Mouse (Mus musculus) ovary, postnatal 14 days (tissue): Measurements from ENCODE around the gene Gad1.

Source experiments
- DNase-seq: peaks from one replicate; pipeline ENCODE4 v3.0.0; 2022; ENCODE audit warnings: low spot score

Gene Gad1

DNA sequence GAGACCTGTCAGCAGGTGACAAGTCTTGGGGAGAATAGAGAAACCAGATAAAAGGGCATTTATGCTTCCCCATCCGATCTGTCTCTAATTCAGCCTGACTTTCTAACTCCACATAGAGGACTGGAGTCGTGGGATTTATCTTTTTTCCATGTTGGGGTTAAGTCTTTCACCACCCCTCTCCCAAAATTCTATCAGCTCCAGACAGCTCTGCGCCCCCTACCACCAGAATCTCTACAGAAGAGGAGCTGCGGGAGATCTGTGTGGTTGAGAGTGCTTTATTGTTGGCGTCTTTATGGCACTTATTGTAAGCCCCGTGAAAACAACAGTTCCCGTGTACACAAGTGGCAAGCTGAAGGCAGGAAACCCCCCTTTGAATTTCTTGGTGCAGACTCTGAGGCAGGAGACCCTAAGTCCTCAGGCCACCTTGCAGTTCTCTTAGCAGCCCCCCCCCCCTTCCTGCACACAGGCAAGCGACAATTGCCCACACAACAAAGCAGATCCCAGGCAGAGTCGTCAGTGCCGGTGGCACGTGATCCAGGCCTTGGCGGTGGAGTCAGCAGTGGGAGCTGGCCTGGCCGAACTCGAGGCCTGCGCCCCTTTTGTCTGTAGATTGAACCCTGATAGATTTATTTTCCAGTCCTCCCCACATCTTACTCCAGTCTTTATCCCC, 11.9 kb downstream of the Gad1 start:
- DNase-seq: no peak

DNA sequence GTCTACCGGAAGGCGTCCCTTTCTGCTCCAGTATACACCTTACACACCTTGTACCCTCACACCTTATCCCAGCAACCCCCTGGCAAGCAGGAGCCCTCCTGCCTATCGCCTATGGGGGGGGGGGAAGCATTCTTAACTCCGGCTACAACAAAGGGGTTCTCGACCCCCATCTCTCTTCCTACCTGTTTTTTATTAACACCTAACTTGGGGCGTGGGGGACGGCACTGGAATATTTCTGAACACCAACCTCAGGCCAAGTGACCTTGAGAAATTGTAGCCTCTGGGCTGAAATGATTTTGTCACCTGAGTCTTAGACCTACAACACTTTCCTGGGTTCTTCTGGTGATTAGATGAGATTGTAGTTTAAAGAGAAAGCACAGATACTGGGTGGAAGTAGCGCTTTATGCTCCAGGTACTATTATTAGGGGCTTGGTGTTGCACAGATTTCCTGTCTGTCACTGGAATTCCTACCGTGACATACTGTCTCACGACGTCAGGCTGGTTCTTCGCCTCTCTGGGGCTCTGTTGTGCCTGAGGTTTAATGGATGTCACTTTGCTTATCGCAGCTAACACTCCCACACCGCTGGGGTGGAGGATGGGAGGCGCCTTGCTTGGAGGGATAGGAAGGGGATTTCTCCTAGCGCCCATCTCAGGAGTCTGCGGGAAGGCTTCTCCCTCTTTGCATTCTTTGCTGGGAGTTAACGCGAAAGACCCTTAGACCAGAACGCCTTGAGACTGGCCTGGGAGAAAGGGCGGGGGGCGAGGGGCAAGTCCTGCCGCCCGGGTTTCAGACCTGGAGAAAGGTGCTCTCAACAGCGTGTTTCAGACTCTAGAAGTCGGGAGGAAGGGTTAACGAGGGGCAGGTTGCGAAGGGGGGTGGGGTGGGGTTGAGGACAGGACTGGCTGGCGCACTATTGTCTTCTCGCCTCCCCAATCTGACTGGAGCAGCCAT, 13.1 kb downstream of the Gad1 start:
- DNase-seq: no peak

DNA sequence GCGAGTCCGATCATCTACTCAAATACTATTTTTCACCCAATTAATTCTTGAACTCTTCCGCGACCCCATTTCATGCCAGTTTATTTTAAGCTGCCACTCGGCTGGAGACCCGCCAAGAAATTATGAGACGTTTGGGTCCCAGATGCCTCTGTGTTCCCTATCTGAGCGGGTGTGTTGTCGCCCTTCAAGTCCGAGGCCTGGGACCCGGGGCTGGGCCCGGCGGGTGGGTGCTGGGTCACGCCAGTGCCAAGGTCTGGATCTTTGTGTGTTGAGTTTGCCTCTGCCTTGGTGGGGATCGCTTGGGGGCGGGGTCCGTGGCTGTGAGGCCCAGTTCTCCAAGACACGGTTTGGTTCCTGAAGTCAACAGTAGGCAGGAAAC, 13.7 kb downstream of the Gad1 start:
- no peak for DNase-seq

DNA sequence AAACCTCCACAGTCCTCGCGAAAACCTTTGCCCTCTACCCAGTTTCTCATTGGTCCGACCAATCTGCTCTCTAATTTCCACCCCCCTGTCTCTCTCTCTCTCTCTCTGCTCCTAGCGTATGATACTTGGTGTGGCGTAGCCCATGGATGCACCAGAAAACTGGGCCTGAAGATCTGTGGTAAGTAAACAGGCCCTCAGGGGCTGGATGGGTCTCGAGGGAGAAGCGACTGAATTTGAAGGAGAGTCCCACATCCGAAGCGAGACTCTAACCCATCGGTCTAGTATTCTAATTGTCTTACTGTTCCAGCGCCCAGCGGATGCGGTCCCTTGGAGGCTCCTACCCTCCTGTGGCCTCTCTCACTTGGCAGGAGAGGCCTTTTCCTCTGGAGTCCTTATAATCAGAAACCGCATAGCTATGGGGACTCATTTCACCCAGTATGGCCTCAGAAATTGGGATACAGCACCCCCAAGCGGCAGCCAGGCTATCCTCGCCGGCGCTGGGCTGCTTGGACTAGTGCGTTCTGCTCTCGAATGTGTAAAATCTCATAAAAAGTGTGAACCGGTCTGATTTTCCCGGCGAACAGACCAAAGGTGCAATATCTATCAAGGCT, 14.3 kb downstream of the Gad1 start:
- no peak for DNase-seq

DNA sequence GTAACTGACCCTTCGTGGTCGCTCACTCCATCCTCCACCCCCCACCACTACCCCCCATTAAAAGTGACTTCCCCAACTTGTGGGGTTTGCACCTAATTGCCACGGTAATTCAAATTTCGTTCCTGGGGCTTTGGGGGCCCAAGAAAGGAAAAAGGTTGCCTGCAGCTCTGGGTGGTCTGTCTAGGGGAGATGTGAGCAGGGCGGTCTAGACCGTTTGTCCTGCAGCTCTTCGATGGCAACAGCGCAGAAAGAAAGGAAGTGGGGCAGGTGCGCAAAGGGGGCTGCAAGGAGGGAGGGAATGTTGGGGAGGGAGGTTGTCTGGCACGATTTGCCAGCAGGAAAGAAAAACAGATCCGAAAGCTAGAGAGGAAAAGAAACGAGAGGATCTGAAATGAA, 14.8 kb downstream of the Gad1 start:
- no peak for DNase-seq

DNA sequence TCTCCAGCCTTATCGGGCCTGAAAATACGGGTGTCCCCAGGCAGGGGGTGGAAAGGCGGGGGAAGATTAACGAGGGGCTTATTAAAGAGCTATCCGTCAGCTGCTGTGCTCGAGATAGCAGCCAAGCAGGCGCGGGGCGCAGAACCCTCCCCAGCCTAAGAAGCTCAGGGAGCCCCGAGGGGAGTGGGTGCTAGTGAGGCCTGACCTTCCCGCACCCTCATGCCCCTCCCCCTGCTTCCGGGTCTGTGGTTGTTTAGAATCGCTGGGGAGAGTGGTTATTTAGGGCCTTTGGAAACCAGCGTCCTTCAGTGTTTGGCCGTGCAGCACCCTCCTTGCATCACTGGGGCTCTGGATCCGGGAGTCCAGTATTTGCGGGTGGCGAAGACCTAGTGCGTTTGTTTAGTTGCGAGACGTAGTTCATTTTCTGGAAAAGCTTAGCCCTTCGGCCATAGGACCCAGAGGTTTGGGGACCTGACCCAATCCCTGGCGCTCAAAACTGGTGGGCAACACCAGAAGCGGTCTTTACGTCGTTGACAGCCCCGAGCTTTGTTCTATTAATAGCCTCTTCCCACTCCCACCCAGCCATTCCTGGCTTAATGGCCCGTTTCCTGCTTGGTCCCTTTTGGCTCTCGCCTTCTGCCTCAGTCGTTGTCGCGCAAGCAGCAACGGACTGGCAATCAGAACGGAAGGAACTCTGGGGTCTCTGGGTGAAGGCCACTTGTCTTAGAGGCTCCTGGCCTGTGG, 15.5 kb downstream of the Gad1 start:
- DNase-seq: no peak

DNA sequence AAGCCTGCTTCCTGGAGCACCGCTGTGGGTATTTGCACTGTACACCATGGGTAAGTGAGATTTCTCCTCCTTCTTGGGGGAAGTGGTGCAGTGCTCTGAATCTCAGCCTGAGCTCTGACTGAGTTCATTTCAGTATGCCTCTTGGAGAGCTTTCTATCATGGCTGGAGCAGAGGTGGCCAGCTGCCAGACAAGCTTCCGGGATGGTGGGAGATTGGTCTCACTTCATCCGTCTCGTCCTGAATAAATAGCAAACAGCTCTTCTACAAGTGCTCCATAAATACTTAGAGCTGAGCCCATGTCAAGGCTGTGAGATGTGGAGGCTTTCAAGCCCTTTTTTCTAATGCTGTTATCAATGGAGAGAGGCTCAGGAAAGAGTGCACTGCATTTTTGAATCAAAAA, 18.8 kb downstream of the Gad1 start:
- no peak for DNase-seq

DNA sequence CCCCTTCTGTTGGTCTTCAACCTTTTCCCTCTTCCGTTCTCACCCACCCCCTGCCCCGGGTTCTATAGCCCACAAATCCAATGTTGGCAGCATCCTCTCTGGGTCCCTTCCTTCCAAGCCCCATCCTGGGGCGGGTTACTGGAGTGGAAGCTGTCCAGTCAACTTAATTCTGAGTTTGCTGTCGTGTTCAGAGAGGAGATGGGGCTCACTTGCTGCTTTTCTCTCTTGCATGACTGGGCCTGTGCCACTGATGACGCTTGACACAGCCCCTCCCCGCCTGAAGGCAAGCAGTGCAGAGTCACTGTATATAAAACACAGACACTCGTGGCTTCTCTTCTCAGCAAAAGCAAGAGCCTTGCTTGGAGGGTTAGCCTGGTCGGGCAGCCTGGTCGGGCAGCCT, 19.4 kb downstream of the Gad1 start:
- no peak for DNase-seq

DNA sequence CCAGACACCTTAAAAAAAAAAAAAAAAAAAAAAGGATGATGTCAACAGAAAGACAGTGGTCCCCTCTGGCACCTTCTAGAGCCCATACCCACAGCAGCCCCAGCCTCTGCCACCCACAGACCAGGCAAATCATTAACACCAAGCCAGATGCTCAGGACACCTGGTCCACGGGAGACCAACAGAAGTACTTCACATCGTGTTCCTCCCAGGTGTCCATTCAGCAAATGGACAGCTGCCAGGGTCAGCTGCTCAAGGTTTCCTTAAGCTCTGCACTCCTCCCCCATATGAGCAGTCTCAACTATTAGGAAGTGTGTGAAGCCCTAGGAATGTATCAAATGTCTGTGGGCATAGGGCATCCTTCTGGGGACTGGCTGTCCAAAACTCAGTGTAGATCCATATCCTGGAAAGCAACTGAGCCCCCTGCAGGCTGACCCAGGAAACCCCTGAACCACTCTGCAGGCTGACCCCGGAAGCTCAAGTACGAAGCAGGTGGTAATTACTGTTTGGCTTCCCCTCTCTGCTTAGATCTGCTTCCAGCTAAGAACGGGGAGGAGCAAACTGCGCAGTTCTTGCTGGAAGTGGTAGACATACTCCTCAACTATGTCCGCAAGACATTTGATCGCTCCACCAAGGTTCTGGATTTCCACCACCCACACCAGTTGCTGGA, 20.8 kb downstream of the Gad1 start:
- DNase-seq: no peak

DNA sequence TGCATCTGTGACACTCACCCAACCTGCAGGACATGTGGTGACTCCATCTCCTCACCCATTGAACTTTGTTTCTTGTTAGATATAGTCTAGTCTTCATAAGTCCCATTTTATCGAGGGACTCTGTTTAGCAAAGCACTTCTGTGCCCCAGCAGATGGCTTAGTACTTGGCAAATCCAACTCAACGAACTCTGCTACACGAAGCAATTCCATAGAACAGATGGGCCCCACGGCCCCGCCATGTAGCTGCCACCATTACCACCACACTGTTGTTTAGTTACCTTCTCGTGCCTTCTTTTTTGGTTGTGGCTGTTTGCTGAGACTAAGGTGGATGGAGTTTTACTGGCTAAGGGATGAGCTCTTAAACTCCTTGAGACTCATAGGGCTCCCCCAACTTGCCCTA, 35.3 kb downstream of the Gad1 start:
- DNase-seq: no peak

DNA sequence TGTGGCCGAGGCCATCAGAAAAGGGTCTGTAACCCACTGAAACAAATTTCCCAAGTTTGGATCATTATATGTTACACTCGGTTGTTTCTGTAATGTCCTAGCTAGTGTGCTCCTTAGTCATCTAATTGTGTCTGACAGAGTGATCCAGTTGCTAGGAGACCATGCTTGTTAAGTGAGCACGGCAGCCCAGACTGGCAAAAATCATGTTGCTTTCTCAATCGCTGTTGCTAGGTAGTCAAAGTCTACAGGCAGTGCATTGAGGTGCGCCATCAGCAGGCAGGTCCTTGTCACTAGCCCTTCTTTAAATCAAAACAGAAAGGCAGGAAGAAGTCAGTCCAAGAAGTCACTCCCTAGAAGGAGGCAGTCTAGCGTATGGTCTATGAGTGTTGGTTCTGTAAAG, 39.6 kb downstream of the Gad1 start:
- DNase-seq: no peak

DNA sequence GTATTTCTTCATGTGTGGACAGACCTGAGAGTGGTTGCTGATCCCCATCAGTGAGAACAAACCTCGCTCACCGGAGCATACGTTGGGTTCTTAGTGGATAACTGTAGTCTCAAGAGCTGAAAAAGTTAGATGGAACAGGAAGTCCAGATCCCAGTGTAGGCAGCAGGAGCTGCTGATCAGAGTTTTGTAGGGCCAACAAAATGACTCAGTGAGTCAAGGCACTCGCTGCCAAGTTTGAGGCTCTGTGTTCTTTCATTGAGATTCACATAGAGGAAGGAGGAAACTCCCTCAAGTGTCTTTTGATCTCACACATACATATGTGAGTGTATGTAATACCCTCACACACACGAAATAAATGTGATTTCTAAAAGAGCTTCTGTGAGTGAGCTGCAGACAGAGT, 40.8 kb downstream of the Gad1 start:
- no peak for DNase-seq

DNA sequence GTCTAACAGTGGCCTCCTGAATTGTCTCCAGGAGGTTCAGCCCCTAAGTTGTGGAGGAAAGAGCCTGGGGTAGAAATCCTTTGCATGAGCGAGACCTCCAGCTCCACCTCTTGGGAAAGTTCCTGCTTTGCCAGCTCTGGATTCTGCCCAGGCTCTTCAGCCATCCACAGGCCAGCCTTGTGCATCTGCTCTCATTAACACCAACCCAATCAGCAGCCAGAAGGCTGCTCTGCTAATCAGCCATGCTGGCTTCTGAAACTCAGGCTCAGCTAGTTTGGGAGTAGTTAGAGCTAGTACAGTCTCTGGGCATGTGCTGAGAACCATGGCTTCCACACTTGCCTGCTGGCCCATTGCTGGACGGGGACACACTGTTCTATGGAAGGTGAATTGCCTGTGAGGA, 43.0 kb downstream of the Gad1 start:
- DNase-seq: no peak

DNA sequence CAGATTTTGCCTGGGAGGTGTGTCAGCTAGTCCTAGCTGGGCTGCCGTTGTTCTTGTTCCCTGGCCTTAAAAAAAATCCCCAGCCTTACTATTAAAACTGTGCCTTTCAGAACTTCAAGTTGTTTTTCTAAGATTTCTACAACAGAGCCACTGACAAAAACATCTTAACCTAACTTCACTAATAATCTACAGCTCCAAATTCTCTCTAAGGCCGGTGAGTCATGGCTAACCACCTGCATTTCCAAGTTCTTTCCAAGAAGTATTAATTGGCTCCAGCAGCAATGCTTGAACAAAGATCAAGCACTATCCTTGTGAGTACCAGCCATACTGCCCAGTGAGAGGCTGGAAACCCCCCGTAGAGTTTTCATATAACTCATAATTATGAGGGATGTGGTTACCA, 56.9 kb downstream of the Gad1 start:
- DNase-seq: no peak

DNA sequence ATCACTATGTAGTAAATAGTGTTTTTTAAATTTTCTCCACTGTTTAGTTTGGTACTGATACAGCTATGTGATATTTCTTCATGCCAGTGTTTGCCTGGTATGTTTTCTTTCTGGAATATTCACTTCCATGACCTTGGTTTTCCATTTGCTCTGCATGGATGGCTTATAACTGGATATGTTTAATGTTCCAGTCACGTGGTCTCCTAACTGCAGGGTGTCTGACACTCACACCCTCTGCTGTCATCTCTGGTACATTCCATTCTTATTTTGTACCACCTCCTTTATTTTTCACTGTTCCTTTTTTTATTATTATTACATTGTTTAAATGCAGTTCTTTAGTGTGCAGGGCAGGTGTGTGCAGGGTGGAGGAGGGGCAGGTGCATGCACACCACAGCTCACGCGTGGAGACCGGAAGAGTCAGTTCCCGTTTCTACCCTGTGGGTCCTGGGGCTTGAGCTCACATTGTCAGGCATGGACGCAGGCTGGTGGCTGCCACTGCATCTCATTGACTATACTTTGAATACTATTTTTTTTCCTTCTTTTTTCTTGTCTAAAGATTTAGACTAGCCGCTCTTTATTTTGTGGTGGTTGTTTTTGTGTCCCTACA, 62.0 kb downstream of the Gad1 start:
- DNase-seq: no peak

DNA sequence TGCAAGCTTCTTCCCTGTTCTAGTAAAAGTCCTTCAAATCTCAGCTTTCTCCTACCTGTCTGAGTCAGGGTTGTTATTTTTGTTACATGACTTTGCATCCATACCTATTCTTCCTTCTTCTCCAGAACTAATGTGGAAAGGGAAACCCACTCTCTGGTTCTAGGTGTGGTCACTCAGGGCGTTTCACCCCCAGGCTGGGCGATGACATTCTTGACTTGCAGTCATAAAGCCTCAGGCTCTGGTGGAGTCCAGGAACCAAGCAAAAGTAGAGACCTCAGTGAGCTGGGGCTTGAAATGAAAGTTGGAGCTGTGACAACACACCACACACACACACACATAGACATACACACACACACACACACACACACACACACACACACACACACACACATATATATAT, 63.2 kb downstream of the Gad1 start:
- no peak for DNase-seq

DNA sequence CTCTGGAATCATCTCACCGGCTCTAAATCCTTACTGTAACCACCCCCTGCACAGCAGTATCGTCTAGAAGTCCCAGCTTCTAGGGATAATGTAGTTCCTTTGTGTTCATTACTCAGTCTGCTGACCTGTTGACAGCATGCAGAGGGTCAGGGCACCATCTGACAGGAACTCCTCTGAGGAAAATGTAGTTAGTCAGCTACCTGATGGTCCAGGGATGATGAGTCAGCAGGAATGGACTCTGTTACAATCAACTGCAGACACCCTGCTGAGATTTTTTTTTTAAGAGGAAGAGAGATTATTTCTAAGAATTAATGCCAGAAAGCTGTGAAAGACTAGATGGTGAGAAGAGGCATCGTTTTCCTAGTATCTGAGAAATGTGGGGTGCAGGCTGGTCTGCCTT, 63.7 kb downstream of the Gad1 start:
- DNase-seq: no peak

DNA sequence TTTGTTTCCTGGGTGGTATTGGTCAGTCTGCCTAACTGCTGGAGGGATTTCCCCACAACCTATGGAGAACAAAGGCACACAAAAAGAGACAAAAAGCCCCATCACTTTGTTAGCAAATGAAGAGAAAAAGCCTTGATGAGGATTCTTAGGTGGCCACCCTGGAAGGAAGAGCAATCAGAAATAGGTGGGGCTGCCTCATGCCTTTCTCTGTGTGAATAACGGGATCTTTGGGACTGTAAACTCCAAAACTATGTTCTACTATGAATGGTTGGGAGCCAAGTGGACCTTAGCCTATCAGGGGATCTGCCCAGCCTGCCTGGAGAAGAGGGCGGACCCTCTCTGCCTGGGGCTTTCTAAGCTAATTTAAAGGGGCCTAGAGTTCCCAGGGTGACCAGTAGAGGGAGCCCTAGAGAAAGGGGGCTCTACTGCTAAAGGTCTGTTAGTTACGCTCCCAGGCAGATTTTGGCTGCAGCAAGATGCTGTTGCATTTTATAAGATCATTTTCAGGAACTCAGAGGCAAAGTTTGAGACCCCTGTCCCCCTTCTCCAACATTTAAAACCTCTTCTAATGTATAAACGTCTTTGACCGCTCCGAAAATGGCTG, 66.5 kb downstream of the Gad1 start:
- DNase-seq: no peak

DNA sequence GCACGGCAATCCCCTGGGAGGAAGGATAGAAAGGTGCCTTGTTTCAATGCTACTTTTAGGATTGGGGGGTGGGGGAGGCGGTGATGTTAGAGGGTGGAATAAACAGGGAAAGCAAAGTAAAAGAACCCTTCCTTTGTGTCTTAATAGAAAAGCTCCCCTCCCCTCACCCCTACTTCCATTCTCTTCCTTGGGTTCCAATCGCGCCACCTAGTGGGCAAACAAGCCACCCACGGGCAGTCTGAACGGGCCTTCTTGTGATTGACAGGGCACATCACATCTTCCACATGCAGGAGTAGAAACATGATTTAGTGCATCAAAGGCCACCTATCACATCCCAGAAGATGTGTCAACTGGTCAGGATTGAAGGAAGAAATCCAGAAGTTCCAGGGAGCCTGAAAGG, 67.4 kb downstream of the Gad1 start:
- DNase-seq: peak; percentile 11

DNA sequence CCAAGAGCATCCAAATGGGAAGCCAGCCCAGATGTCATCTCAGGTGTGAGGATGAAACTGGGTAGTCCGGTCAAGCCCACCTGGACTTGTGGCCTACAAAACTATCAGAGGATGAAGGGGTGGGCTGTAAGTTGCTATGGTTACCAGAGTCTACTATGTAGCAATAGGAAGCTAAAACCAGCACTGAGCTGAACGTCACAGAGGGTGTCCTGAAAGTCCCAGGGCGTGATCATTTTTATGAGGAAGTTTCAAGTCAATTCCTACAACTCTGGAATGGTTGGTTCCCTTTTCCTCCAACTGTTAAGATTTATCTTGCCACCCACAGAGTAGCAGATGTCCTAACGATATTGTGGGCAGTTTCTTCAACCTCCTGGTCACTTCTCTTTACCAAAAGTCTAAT, 69.4 kb downstream of the Gad1 start:
- no peak for DNase-seq

DNA sequence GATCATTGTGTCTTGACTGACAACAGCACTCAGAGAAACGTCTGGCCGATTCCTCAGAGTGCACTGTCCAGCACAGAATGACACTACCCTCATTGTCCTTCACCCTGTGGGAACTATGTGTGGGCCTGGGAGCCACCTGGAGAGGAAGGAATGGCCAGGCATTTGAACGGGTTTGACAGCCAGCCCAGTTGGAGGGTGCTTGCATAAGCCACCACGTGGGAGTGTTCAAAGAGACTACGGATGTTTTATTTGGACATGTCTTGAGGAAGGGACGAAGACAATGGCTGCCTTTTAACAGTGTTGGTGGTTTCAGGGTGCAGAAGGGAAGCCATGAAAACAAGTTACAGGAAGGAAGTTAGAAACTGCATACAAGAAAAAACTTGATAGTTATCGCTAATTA, 72.9 kb downstream of the Gad1 start:
- no peak for DNase-seq
